Mouse (Mus musculus): ENCODE measurements around the gene Aarsd1.
"Not testable (repeated sequence)": the region's sequence is repeated elsewhere in the genome, so short reads cannot be mapped to it uniquely, and the experiment has no call there.

Gene Aarsd1

GRCm38 (mm10) chr11:101378926-101379325, 38.5 kb downstream of the Aarsd1 start:
- no peak for DNase-seq (ENCODE audit: low read depth, low spot score)

GRCm38 (mm10) chr11:101378196-101378595, 39.2 kb downstream of the Aarsd1 start:
- not testable (repeated sequence) for DNase-seq (ENCODE audit: low read depth, low spot score)

- DNase-seq (ENCODE audit: low read depth, low spot score): no peak
Observed at GRCm38 (mm10) chr11:101374421-101374938, 42.9 kb downstream of the Aarsd1 start.

- no peak for DNase-seq (ENCODE audit: low read depth, low spot score)
Observed at GRCm38 (mm10) chr11:101370141-101370540, 47.3 kb downstream of the Aarsd1 start.

GRCm38 (mm10) chr11:101367326-101367935, 50.0 kb downstream of the Aarsd1 start, which contains the start of gene G6pc:
Gene G6pc (plus strand): TSS chr11:101367561.
- DNase-seq (ENCODE audit: low read depth, low spot score): no peak

GRCm38 (mm10) chr11:101364531-101364931, 52.9 kb downstream of the Aarsd1 start:
- DNase-seq (ENCODE audit: low read depth, low spot score): no peak

GRCm38 (mm10) chr11:101360651-101361113, 56.7 kb downstream of the Aarsd1 start:
- no peak for DNase-seq (ENCODE audit: low read depth, low spot score)

GRCm38 (mm10) chr11:101359776-101360175, 57.6 kb downstream of the Aarsd1 start:
- DNase-seq (ENCODE audit: low read depth, low spot score): no peak

GRCm38 (mm10) chr11:101357505-101358182, 59.8 kb downstream of the Aarsd1 start:
- DNase-seq (ENCODE audit: low read depth, low spot score): no peak
